Mouse (Mus musculus) MEL (cell line): ENCODE results near the gene Syn3. TPM values are rescaled to one million over a fixed set of nuclear protein-coding genes. Genes with fewer than 3 reads are reported as not detected.

Experiments used
- DNase-seq: peaks from one replicate; pipeline ENCODE4 v3.0.0; 2011; ENCODE audit warnings: low read depth, low spot score
- H3K27ac ChIP-seq: 2 replicates; pipeline ENCODE4 v1.5.1; 2012; ENCODE audit warnings: low read depth, mild to moderate bottlenecking, control low read depth, low read length, moderate library complexity; ENCODE audit not compliant: control insufficient read depth
- H3K27me3 ChIP-seq, 2 experiments: fragments of 150-350 bp in 1 of 2; sonication (generic) in 1 of 2; 2 replicates each; pipeline ENCODE4 v1.6.1; 2012; ENCODE audit warnings: low read length in 2 of 2, mild to moderate bottlenecking in 2 of 2, improper control_type of control experiment in 1 of 2, moderate library complexity in 1 of 2; ENCODE audit not compliant: insufficient read depth in 2 of 2, control insufficient read depth in 1 of 2
- H3K36me3 ChIP-seq, 2 experiments: 2 replicates each; pipeline ENCODE4 v1.6.1; 2012 to 2014; ENCODE audit warnings: low read length in 2 of 2, improper control_type of control experiment in 1 of 2, inconsistent platforms in 1 of 2, mild to moderate bottlenecking in 1 of 2; ENCODE audit not compliant: insufficient read depth in 2 of 2, control insufficient read depth in 1 of 2
- H3K4me1 ChIP-seq, 2 experiments: fragments of 150-350 bp in 1 of 2; sonication (generic) in 1 of 2; 2 replicates each; pipeline ENCODE4 v1.6.1; 2012; ENCODE audit warnings: low read length in 2 of 2, improper control_type of control experiment in 1 of 2, mild to moderate bottlenecking in 1 of 2; ENCODE audit not compliant: insufficient read depth in 2 of 2, control insufficient read depth in 1 of 2
- H3K4me3 ChIP-seq, 2 experiments: fragments of 150-350 bp in 1 of 2; sonication (generic) in 1 of 2; 2 replicates each; pipeline ENCODE4 v1.5.1; 2012; ENCODE audit warnings: low read depth in 2 of 2, low read length in 2 of 2, mild to moderate bottlenecking in 2 of 2, moderate library complexity in 2 of 2, control low read depth in 1 of 2, improper control_type of control experiment in 1 of 2; ENCODE audit not compliant: control insufficient read depth in 1 of 2, insufficient read depth in 1 of 2
- H3K79me2 ChIP-seq: 2 replicates; pipeline ENCODE4 v1.6.1; 2012; ENCODE audit warnings: mild to moderate bottlenecking, low read length, moderate library complexity; ENCODE audit not compliant: control insufficient read depth, poor library complexity, insufficient read depth
- H3K9ac ChIP-seq: 2 replicates; pipeline ENCODE4 v1.6.1; 2012; ENCODE audit warnings: low read depth, mild to moderate bottlenecking, control low read depth, low read length, moderate library complexity; ENCODE audit not compliant: control insufficient read depth, poor library complexity, severe bottlenecking
- H3K9me3 ChIP-seq: fragments of 150-350 bp; sonication (generic); replicated peaks from 2 replicates; pipeline ENCODE4 v1.6.1; 2012; ENCODE audit warnings: mild to moderate bottlenecking, low read length, improper control_type of control experiment, moderate library complexity; ENCODE audit not compliant: insufficient read depth
- CTCF ChIP-seq, 3 experiments: IDR thresholded peaks in 2 of 3; conservative IDR thresholded peaks in 1 of 3; 2 replicates each; pipeline ENCODE4 v1.5.1; 2011 to 2012; ENCODE audit warnings: low read length in 3 of 3, low read depth in 2 of 3, mild to moderate bottlenecking in 2 of 3, improper control_type of control experiment in 1 of 3, inconsistent platforms in 1 of 3, mixed read lengths in 1 of 3, moderate library complexity in 1 of 3; ENCODE audit not compliant: control insufficient read depth in 1 of 3, insufficient read depth in 1 of 3, poor library complexity in 1 of 3, severe bottlenecking in 1 of 3
- HCFC1 ChIP-seq: IDR thresholded peaks from 2 replicates; pipeline ENCODE4 v1.6.1; 2012; ENCODE audit warnings: low read depth, mild to moderate bottlenecking, inconsistent platforms, low read length, improper control_type of control experiment, moderate library complexity
- JUND ChIP-seq: IDR thresholded peaks from 2 replicates; pipeline ENCODE4 v1.6.1; 2011; ENCODE audit warnings: low read depth, mild to moderate bottlenecking, improper control_type of control experiment, low read length
- KAT2A ChIP-seq: conservative IDR thresholded peaks from 2 replicates; pipeline ENCODE4 v1.6.1; 2012; ENCODE audit warnings: low read depth, low read length, improper control_type of control experiment, inconsistent platforms
- MAX ChIP-seq: IDR thresholded peaks from 2 replicates; pipeline ENCODE4 v1.6.1; 2011; ENCODE audit warnings: low read length, improper control_type of control experiment
- MAZ ChIP-seq: IDR thresholded peaks from 2 replicates; pipeline ENCODE4 v1.6.1; 2012; ENCODE audit warnings: low read depth, mild to moderate bottlenecking, inconsistent platforms, low read length, improper control_type of control experiment
- MEF2A ChIP-seq: IDR thresholded peaks from 2 replicates; pipeline ENCODE4 v1.6.1; 2014; ENCODE audit warnings: low read depth, mild to moderate bottlenecking, inconsistent platforms, low read length, improper control_type of control experiment; ENCODE audit not compliant: poor library complexity, insufficient replicate concordance, severe bottlenecking; ENCODE audit errors: extremely low read depth
- MYC ChIP-seq: IDR thresholded peaks from 2 replicates; pipeline ENCODE4 v1.6.1; 2011; ENCODE audit warnings: low read depth, mild to moderate bottlenecking, low read length, improper control_type of control experiment, moderate library complexity
- NELFE ChIP-seq: IDR thresholded peaks from 2 replicates; pipeline ENCODE4 v1.6.1; 2011; ENCODE audit warnings: low read depth, low read length, improper control_type of control experiment
- POLR2A ChIP-seq, 2 experiments: IDR thresholded peaks; 2 replicates each; pipeline ENCODE4 v1.6.1; 2011 to 2012; ENCODE audit warnings: low read length in 2 of 2, mild to moderate bottlenecking in 2 of 2, control low read depth in 1 of 2, improper control_type of control experiment in 1 of 2, low read depth in 1 of 2, moderate library complexity in 1 of 2; ENCODE audit not compliant: control insufficient read depth in 1 of 2, insufficient read depth in 1 of 2, poor library complexity in 1 of 2
- POLR2AphosphoS5 ChIP-seq: IDR thresholded peaks from 2 replicates; pipeline ENCODE4 v1.6.1; 2012; ENCODE audit warnings: low read depth, borderline replicate concordance, mild to moderate bottlenecking, inconsistent platforms, low read length, moderate library complexity, mixed read lengths
- RAD21 ChIP-seq: IDR thresholded peaks from 2 replicates; pipeline ENCODE4 v1.6.1; 2011; ENCODE audit warnings: mild to moderate bottlenecking, low read depth, low read length, improper control_type of control experiment
- SIN3A ChIP-seq: IDR thresholded peaks from 2 replicates; pipeline ENCODE4 v1.6.1; 2012; ENCODE audit warnings: low read length, improper control_type of control experiment, inconsistent platforms
- SMC3 ChIP-seq: IDR thresholded peaks from 2 replicates; pipeline ENCODE4 v1.6.1; 2011; ENCODE audit warnings: low read depth, low read length, improper control_type of control experiment
- UBTF ChIP-seq: IDR thresholded peaks from 2 replicates; pipeline ENCODE4 v1.6.1; 2012; ENCODE audit warnings: low read depth, mild to moderate bottlenecking, inconsistent platforms, low read length, improper control_type of control experiment, moderate library complexity, borderline replicate concordance; ENCODE audit not compliant: insufficient read depth
- polyA plus RNA-seq, 2 experiments: library from polyadenylated mRNA; stranded (reverse) in 1 of 2; unstranded in 1 of 2; fragments of >175 nt in 1 of 2; fragments of >200 nt in 1 of 2; gene quantifications; 2 replicates each; pipeline versions ENCODE4 v1.2.1 to v1.2.4; 2012; ENCODE audit warnings: low replicate concordance in 2 of 2, low read depth in 1 of 2; ENCODE audit not compliant: insufficient read length in 2 of 2, insufficient read depth in 1 of 2, missing spikeins in 1 of 2
- total RNA-seq: library from RNA; depleted of rRNA; stranded (reverse); fragments of 300-350 nt; gene quantifications from 2 replicates; pipeline ENCODE4 v1.2.3, GENCODE M21; 2012

Gene Syn3
- total and polyA plus RNA-seq, 3 experiments, result 0.06 TPM; not detected in 2

GRCm38 (mm10) chr10:86492089-86492907, 6.4 kb downstream of the Syn3 start:
- no peak overlapping the region for H3K27ac ChIP-seq
- H3K4me3 ChIP-seq, result no peak overlapping the region
- no peak for DNase-seq

GRCm38 (mm10) chr10:86491316-86492088, 7.2 kb downstream of the Syn3 start:
- Histone ChIP-seq H3K27ac (no peak overlapping the region), H3K79me2 (no peaks in the 10 kb centered on the region), H3K4me3 (no peak overlapping the region), H3K27me3 (no peaks in the 10 kb centered on the region), H3K9ac (no peak overlapping the region), H3K9me3 (no peaks in the 10 kb centered on the region), H3K4me1 (no peaks in the 10 kb centered on the region), H3K36me3 (no peaks in the 10 kb centered on the region)
- no peak for DNase-seq
- TF ChIP-seq NELFE, result no peak
- TF ChIP-seq CTCF (IDR thresholded peaks at IDR 0.05 in 2 of 3, conservative IDR thresholded peaks at IDR 0.05 in 1 of 3; ENCODE audit: control insufficient read depth in 1 of 3, insufficient read depth in 1 of 3, low read depth in 2 of 3, low read length in 3 of 3, poor library complexity in 1 of 3, severe bottlenecking in 1 of 3), result no peak
- no peak for TF ChIP-seq SMC3
- no peak for TF ChIP-seq KAT2A
- TF ChIP-seq JUND, result no peak
- TF ChIP-seq SIN3A, result no peak
- TF ChIP-seq HCFC1, result no peak
- no peak for TF ChIP-seq MYC
- TF ChIP-seq POLR2AphosphoS5, result no peak
- TF ChIP-seq RAD21, result no peak
- no peak for TF ChIP-seq POLR2A (IDR thresholded peaks at IDR 0.05; ENCODE audit: control insufficient read depth in 1 of 2, insufficient read depth in 1 of 2, low read depth in 1 of 2, low read length in 2 of 2, poor library complexity in 1 of 2)
- TF ChIP-seq UBTF, result no peak
- no peak for TF ChIP-seq MEF2A
- no peak for TF ChIP-seq MAZ

More at GRCm38 (mm10) chr10:86492089-86492907, 6.4 kb downstream of the Syn3 start:
- Histone ChIP-seq H3K9ac (no peak overlapping the region), H3K36me3 (no peaks in the 10 kb centered on the region), H3K9me3 (no peaks in the 10 kb centered on the region), H3K4me1 (no peaks in the 10 kb centered on the region)
- TF ChIP-seq MAZ (no peak), MAX (no peak)
- TF ChIP-seq, all 39 proteins: peak for 0
- no peaks in the 10 kb centered on the region for H3K27me3 ChIP-seq
- no peaks in the 10 kb centered on the region for H3K79me2 ChIP-seq
